Mouse (Mus musculus): ENCODE results near the gene Osbpl8. TPM values are rescaled to one million over a fixed set of nuclear protein-coding genes. Genes with fewer than 3 reads are reported as not detected.
A peak's percentile ranks its signal among the peaks of the same experiment; 100 is the strongest.

The Osbpl8 gene
- total and polyA plus RNA-seq, 3 experiments = 8.4 to 517 (median 69.9) TPM

DNA sequence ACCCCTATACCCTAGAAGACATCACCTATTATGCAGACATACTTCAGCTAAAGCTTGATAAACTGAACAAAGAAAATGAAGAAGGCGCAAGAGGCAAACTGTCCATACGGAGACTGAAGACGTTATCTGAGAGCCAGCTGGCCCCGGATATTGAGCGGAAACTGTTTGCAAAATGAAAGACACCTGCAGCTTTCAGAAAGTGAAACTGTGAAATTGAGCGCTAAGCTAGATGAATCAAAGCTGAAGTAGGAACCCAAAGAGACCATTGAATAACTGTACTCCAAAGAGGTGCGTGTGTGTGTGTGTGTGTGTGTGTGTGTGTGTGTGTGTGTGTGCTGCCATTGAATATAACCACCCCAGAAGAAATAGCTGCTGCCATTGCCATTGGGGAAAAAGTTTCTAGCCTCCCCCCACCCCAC lies 7.3 kb upstream of the Osbpl8 start:
- DNase-seq (ENCODE audit: low spot score) (no peak), ATAC-seq (ENCODE audit: extremely low read depth, insufficient number of reproducible peaks, low FRiP score, poor library complexity, severe bottlenecking) (no peak)
- TF ChIP-seq POLR2AphosphoS5 (IDR thresholded peaks at IDR 0.05; ENCODE audit: insufficient replicate concordance, low read depth, low read length) (no peak), GATA2 (IDR thresholded peaks at IDR 0.05; ENCODE audit: borderline replicate concordance, low read depth, low read length) (no peak), CTCF (IDR thresholded peaks at IDR 0.05; ENCODE audit: low read depth, low read length) (no peak), GATA1 (IDR thresholded peaks at IDR 0.05; ENCODE audit: borderline replicate concordance, low read length) (no peak), TAL1 (conservative IDR thresholded peaks at IDR 0.05; ENCODE audit: low read depth, low read length) (no peak)
- H3K36me3 ChIP-seq (replicated peaks) = no peaks in the 10 kb centered on the region
- H3K9me3 ChIP-seq (replicated peaks) = no peaks in the 10 kb centered on the region
- peaks cover 35% of the 10 kb centered on the region for H3K4me1 ChIP-seq (ENCODE audit: insufficient read depth, low read depth, low read length)
- H3K27me3 ChIP-seq (ENCODE audit: insufficient read depth, low read length) = no peaks in the 10 kb centered on the region
- no peak overlapping the region for H3K4me3 ChIP-seq (ENCODE audit: low read depth, low read length)

DNA sequence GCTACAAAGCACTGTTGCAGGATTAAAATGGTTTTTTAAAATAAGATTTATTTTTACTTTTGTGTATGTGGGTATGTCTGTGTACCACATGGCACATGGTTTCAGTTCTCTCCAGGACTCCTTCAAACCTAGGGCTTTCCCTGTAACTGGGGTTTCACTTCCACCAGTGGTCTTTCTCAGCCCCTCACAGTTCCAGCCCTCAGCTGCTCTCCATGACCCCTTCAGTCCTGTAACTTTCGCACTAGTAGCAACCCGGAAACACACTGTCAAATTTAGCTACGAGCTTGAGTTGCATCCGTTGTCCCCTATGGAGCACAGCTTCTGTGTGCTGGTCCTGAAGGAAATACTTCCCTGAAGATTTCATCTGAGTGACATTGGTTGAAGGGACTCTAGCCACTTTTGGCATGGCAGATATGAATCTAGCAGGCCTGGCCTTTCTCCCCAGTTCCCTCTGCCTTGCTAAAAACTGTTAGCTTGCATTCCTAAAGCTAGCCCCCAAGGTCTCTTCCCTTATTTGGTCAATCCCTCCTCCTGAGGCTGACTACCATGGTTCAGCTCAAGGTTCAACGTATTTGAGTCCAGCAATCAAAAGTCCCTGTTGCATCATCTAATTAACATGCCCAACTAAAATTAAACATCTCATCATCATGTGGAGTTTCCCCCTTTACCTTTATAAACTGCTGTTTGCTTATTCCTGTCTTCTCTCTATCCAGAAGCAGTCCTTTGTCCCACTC lies 4.6 kb upstream of the Osbpl8 start:
- H3K9me3 ChIP-seq (replicated peaks) = no peaks in the 10 kb centered on the region
- H3K27me3 ChIP-seq (ENCODE audit: insufficient read depth, low read length) = no peaks in the 10 kb centered on the region
- no peak for DNase-seq (ENCODE audit: low spot score)
- no peak overlapping the region for H3K4me3 ChIP-seq (ENCODE audit: low read depth, low read length)
- H3K36me3 ChIP-seq (replicated peaks) = no peaks in the 10 kb centered on the region
- peaks cover 47% of the 10 kb centered on the region for H3K4me1 ChIP-seq (ENCODE audit: insufficient read depth, low read depth, low read length)
- no peak for ATAC-seq (ENCODE audit: extremely low read depth, insufficient number of reproducible peaks, low FRiP score, poor library complexity, severe bottlenecking)
- no peak for TF ChIP-seq GATA1 (IDR thresholded peaks at IDR 0.05; ENCODE audit: borderline replicate concordance, low read length)
- no peak for TF ChIP-seq GATA2 (IDR thresholded peaks at IDR 0.05; ENCODE audit: borderline replicate concordance, low read depth, low read length)
- no peak for TF ChIP-seq POLR2AphosphoS5 (IDR thresholded peaks at IDR 0.05; ENCODE audit: insufficient replicate concordance, low read depth, low read length)
- no peak for TF ChIP-seq TAL1 (conservative IDR thresholded peaks at IDR 0.05; ENCODE audit: low read depth, low read length)
- no peak for TF ChIP-seq CTCF (IDR thresholded peaks at IDR 0.05; ENCODE audit: low read depth, low read length)

DNA sequence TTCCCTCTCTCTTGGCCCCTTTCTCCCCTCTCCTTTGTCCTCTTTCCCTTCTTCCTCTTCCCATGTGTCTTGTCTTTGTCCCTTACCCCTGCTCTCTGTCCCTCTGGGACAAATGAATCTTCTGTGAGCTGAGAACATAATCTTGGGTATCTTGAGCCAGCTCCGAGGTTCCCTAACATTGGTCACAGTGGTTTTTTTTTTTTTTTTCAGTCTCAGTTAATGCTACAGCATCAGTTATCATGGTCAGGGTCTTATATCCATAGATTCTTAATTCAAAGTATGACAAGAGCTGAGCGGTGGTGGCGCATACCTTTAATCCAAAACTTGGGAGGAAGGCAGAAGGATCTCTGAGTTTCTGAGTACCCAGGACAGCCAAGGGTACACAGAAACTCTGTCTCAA lies 4.0 kb upstream of the Osbpl8 start:
- Histone ChIP-seq H3K4me1 (ENCODE audit: insufficient read depth, low read depth, low read length) (peaks cover 44% of the 10 kb centered on the region), H3K9me3 (replicated peaks) (no peaks in the 10 kb centered on the region), H3K27me3 (ENCODE audit: insufficient read depth, low read length) (no peaks in the 10 kb centered on the region), H3K36me3 (replicated peaks) (no peaks in the 10 kb centered on the region), H3K4me3 (ENCODE audit: low read depth, low read length) (no peak overlapping the region)
- TF ChIP-seq CTCF (IDR thresholded peaks at IDR 0.05; ENCODE audit: low read depth, low read length) = no peak
- no peak for TF ChIP-seq GATA1 (IDR thresholded peaks at IDR 0.05; ENCODE audit: borderline replicate concordance, low read length)
- no peak for TF ChIP-seq GATA2 (IDR thresholded peaks at IDR 0.05; ENCODE audit: borderline replicate concordance, low read depth, low read length)
- DNase-seq (ENCODE audit: low spot score) (no peak), ATAC-seq (ENCODE audit: extremely low read depth, insufficient number of reproducible peaks, low FRiP score, poor library complexity, severe bottlenecking) (no peak)

DNA sequence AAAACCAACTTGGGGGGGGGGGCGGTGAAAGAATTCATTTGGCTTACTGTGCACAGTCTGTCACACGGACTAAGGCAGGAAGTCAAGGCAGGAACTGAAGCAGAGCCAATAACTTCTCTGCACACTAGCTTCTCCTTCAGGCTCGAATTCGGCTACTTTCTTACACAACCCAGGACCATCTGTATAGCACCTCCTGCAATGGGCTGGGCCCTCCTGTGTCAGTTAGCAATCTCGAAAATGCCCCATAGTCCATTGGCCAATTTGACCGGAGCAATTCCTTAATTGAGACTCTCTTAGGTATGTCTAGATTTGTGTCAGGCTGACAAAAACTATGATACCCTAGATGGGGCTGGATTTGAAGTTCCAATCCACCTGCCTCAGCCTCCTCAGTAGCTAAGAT lies 3.2 kb upstream of the Osbpl8 start:
- no peak overlapping the region for H3K4me3 ChIP-seq (ENCODE audit: low read depth, low read length)
- peaks cover 39% of the 10 kb centered on the region for H3K4me1 ChIP-seq (ENCODE audit: insufficient read depth, low read depth, low read length)
- ATAC-seq (ENCODE audit: extremely low read depth, insufficient number of reproducible peaks, low FRiP score, poor library complexity, severe bottlenecking) = no peak
- no peaks in the 10 kb centered on the region for H3K27me3 ChIP-seq (ENCODE audit: insufficient read depth, low read length)
- H3K36me3 ChIP-seq (replicated peaks) = no peaks in the 10 kb centered on the region
- H3K9me3 ChIP-seq (replicated peaks) = no peaks in the 10 kb centered on the region
- DNase-seq (ENCODE audit: low spot score) = no peak
- no peak for TF ChIP-seq POLR2AphosphoS5 (IDR thresholded peaks at IDR 0.05; ENCODE audit: insufficient replicate concordance, low read depth, low read length)
- no peak for TF ChIP-seq TAL1 (conservative IDR thresholded peaks at IDR 0.05; ENCODE audit: low read depth, low read length)

DNA sequence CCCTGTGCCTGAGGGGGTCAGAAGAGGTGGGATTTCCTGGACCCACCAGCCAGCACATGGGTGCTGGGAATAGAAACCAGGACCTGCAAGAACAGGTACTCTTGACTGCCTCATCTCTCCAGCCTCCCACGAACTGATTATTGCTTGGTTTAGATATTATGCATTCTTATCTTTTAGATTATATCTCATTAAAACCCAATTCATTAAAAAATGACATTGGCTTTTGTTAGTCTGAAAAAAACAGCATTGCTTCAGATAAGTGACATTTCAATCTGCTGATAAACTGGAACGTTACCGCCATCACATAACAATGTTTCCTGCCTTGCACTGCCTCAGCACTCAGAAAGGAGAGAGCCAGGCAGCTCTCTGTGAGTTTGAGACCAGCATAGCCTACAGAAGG lies 1.5 kb upstream of the Osbpl8 start:
- no peaks in the 10 kb centered on the region for H3K27me3 ChIP-seq (ENCODE audit: insufficient read depth, low read length)
- TF ChIP-seq GATA1 (IDR thresholded peaks at IDR 0.05; ENCODE audit: borderline replicate concordance, low read length) (no peak), TAL1 (conservative IDR thresholded peaks at IDR 0.05; ENCODE audit: low read depth, low read length) (no peak), GATA2 (IDR thresholded peaks at IDR 0.05; ENCODE audit: borderline replicate concordance, low read depth, low read length) (no peak)
- H3K4me1 ChIP-seq (ENCODE audit: insufficient read depth, low read depth, low read length) = peaks cover 47% of the 10 kb centered on the region

DNA sequence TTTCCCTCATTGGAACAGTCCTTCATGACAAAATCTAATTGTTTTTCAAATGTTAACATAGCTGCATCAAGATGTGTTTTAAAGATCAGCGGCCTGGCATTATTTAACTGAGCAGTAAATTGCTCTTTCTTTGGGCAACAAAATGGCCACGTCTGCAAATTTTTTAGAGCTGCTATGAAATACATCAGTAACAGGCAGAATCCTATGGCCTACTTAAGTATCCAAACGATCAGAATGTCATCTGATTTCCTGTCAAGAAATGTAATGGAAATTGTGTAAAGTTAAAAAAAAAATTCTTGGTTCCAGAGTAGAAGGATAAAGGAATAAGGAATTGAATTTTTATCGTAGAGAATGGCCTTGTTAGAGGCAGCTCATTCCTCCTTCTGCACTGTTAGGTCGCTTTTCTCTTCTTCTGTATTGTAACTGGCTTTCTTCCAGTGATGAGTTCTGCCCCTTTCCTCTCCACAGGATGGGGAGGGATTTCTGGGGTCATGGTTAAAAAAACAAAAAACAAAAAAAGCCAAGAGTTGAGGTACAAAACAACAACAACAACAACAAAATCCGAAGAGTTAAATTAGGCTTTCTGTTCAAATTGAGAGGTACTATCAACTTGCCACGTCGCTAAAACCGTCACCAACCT lies 831 bp upstream of the Osbpl8 start:
- Histone ChIP-seq H3K36me3 (replicated peaks) (no peaks in the 10 kb centered on the region), H3K9me3 (replicated peaks) (no peaks in the 10 kb centered on the region), H3K27me3 (ENCODE audit: insufficient read depth, low read length) (no peaks in the 10 kb centered on the region), H3K4me3 (ENCODE audit: low read depth, low read length) (peak overlapping the region; percentile 94; the same call in 1 of the 2 replicates), H3K4me1 (ENCODE audit: insufficient read depth, low read depth, low read length) (peaks cover 54% of the 10 kb centered on the region)
- TF ChIP-seq TAL1 (conservative IDR thresholded peaks at IDR 0.05; ENCODE audit: low read depth, low read length) (no peak), GATA2 (IDR thresholded peaks at IDR 0.05; ENCODE audit: borderline replicate concordance, low read depth, low read length) (no peak), POLR2AphosphoS5 (IDR thresholded peaks at IDR 0.05; ENCODE audit: insufficient replicate concordance, low read depth, low read length) (no peak), GATA1 (IDR thresholded peaks at IDR 0.05; ENCODE audit: borderline replicate concordance, low read length) (no peak), CTCF (IDR thresholded peaks at IDR 0.05; ENCODE audit: low read depth, low read length) (no peak)
- ATAC-seq (ENCODE audit: extremely low read depth, insufficient number of reproducible peaks, low FRiP score, poor library complexity, severe bottlenecking) (no peak), DNase-seq (ENCODE audit: low spot score) (no peak)

More for the DNA sequence above, 1.5 kb upstream of the Osbpl8 start:
- DNase-seq (ENCODE audit: low spot score) (no peak), ATAC-seq (ENCODE audit: extremely low read depth, insufficient number of reproducible peaks, low FRiP score, poor library complexity, severe bottlenecking) (no peak)
- no peak overlapping the region; the same call in 1 of the 2 replicates for H3K4me3 ChIP-seq (ENCODE audit: low read depth, low read length)
- no peaks in the 10 kb centered on the region for H3K9me3 ChIP-seq (replicated peaks)
- H3K36me3 ChIP-seq (replicated peaks) = no peaks in the 10 kb centered on the region

All from G1E (cell line).